Mouse (Mus musculus): ENCODE results near the gene Gal3st1. TPM values are rescaled to one million over a fixed set of nuclear protein-coding genes. Genes with fewer than 3 reads are reported as not detected.
"Not testable (repeated sequence)": the region's sequence is repeated elsewhere in the genome, so short reads cannot be mapped to it uniquely, and the experiment has no call there.

Gal3st1 gene
- total RNA-seq, 1 experiment from 2014 or later, result 2.2 TPM

DNA sequence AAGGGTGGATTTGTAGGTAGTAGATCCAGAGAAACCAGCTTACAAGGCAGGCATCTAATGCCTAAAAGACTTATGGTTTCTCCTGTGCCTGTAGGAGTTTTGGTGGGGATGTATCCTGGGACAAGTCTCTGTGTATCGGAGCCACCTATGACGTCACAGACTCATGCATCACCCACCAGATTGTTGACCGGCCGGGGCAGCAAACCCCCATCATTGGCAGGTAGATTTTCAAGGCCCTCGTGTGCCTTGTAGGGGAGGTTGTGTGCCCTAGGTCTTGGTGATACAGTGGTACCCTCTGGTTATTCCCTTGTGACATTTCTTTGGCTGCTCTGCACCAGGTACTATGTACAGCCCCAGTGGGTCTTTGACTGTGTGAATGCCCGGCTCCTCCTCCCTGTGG, 6.8 kb upstream of the Gal3st1 start, which contains the start of gene 4930556J24Rik:
Gene 4930556J24Rik (minus strand): TSS at position 101 of the 400 bp plus-strand sequence.
- ATAC-seq (replicated peaks in 1 of 2; ENCODE audit: insufficient read depth in 1 of 2, low FRiP score in 2 of 2, low TSS enrichment in 1 of 2, low read depth in 1 of 2, poor library complexity in 2 of 2, severe bottlenecking in 2 of 2), result no peak

- no peak for ATAC-seq (replicated peaks in 1 of 2; ENCODE audit: insufficient read depth in 1 of 2, low FRiP score in 2 of 2, low TSS enrichment in 1 of 2, low read depth in 1 of 2, poor library complexity in 2 of 2, severe bottlenecking in 2 of 2)
Observed at GRCm38 (mm10) chr11:3978421-3978820, 5.0 kb upstream of the Gal3st1 start.

GRCm38 (mm10) chr11:3981536-3981935, 1.9 kb upstream of the Gal3st1 start:
- no peak for ATAC-seq (replicated peaks in 1 of 2; ENCODE audit: insufficient read depth in 1 of 2, low FRiP score in 2 of 2, low TSS enrichment in 1 of 2, low read depth in 1 of 2, poor library complexity in 2 of 2, severe bottlenecking in 2 of 2)

GRCm38 (mm10) chr11:3982275-3983209, 894 bp upstream of the Gal3st1 start:
- ATAC-seq (replicated peaks in 1 of 2; ENCODE audit: insufficient read depth in 1 of 2, low FRiP score in 2 of 2, low TSS enrichment in 1 of 2, low read depth in 1 of 2, poor library complexity in 2 of 2, severe bottlenecking in 2 of 2), result no peak

DNA sequence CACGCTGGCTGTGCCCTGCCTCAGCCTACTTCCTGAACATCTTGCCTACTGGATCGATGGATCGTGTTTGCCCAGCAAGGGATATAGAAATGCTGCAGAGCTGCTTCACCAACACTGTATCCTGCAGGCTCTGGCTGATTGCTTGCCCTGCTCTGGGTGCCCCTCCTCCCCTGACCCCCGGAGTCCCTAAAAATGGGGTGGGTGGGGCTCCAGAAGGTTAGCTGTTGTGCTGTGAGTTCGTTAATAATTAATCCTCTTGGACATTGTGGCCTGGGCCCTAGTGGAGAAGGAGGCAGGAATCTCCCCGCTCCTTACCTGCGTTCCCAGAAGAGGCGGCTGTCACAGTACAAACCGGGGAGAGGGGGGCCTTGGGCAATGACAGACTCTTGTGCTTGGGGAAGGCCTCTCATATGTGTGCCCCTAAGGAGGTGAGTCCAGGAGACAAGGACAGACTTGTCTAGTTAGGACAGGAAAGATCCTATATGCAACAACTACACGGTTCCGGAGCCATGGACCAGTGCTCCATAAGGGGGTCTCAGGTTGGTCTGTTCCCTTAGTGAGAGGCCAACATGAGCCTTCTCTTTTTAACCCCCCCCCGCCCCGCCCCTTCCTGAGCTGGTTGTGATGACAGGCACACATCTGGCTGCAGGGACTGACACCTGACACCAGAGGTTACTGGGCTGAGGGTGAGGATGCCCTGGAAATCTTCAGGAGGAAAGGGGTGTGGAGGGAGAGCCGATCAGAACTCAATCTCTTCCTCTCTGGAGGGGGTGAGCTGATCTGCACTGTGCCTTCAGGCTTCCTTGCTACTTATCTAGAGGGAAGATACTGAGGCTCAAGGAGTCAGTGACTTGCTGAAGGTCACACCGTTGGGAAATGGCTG, 668 bp downstream of the Gal3st1 start:
- ATAC-seq (replicated peaks in 1 of 2; ENCODE audit: insufficient read depth in 1 of 2, low FRiP score in 2 of 2, low TSS enrichment in 1 of 2, low read depth in 1 of 2, poor library complexity in 2 of 2, severe bottlenecking in 2 of 2), result no peak

- no peak for ATAC-seq (replicated peaks in 1 of 2; ENCODE audit: insufficient read depth in 1 of 2, low FRiP score in 2 of 2, low TSS enrichment in 1 of 2, low read depth in 1 of 2, poor library complexity in 2 of 2, severe bottlenecking in 2 of 2)
Observed at GRCm38 (mm10) chr11:3989748-3990147, 6.3 kb downstream of the Gal3st1 start.

DNA sequence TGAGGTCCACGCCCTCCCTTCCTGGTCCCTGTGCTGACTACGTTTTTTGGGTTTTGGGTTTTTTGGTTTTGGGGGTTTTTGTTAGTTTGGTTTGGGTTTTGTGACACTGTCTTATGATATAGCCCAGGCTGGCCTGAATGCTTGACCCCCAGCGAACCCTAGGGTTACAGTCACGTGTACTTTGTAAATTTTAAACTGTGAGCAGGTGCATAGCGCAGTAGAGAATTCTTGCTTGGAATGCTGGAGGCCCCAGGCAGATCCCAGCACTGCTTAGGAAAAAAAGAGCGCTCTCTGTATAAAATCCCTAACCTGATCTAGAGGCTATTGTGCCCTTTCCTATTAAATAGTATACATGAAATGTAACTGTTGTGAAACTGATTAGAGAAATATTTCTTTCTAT, 9.7 kb downstream of the Gal3st1 start:
- no peak for ATAC-seq (replicated peaks in 1 of 2; ENCODE audit: insufficient read depth in 1 of 2, low FRiP score in 2 of 2, low TSS enrichment in 1 of 2, low read depth in 1 of 2, poor library complexity in 2 of 2, severe bottlenecking in 2 of 2)

DNA sequence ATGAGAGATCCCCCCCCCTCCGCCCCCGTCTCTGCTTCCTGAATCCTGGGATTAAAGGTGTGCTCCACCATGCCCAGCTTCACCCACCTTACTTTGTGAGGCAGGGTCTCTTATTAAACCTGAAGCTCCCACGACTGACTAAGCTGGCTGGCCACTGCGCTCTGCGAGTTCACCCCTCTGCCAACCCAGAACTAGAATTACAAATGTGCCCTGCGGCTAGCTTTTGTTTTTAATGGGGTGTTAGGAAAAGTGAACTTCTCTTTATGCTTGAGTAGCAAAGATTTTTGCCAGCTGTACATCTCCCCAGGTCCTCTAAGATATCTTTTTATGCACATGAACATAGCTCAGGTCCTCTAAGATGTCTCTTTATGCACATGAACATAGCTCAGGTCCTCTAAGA, 10.5 kb downstream of the Gal3st1 start:
- no peak for ATAC-seq (replicated peaks in 1 of 2; ENCODE audit: insufficient read depth in 1 of 2, low FRiP score in 2 of 2, low TSS enrichment in 1 of 2, low read depth in 1 of 2, poor library complexity in 2 of 2, severe bottlenecking in 2 of 2)

GRCm38 (mm10) chr11:3995511-3995910, 12.1 kb downstream of the Gal3st1 start:
- no peak for ATAC-seq (replicated peaks in 1 of 2; ENCODE audit: insufficient read depth in 1 of 2, low FRiP score in 2 of 2, low TSS enrichment in 1 of 2, low read depth in 1 of 2, poor library complexity in 2 of 2, severe bottlenecking in 2 of 2)

- no peak for ATAC-seq (replicated peaks in 1 of 2; ENCODE audit: insufficient read depth in 1 of 2, low FRiP score in 2 of 2, low TSS enrichment in 1 of 2, low read depth in 1 of 2, poor library complexity in 2 of 2, severe bottlenecking in 2 of 2)
Observed at GRCm38 (mm10) chr11:3996840-3997239, 13.4 kb downstream of the Gal3st1 start.

- ATAC-seq (replicated peaks in 1 of 2; ENCODE audit: insufficient read depth in 1 of 2, low FRiP score in 2 of 2, low TSS enrichment in 1 of 2, low read depth in 1 of 2, poor library complexity in 2 of 2, severe bottlenecking in 2 of 2), result peak; percentile 79 to 81
Observed at GRCm38 (mm10) chr11:3997978-3998720, 14.7 kb downstream of the Gal3st1 start.

DNA sequence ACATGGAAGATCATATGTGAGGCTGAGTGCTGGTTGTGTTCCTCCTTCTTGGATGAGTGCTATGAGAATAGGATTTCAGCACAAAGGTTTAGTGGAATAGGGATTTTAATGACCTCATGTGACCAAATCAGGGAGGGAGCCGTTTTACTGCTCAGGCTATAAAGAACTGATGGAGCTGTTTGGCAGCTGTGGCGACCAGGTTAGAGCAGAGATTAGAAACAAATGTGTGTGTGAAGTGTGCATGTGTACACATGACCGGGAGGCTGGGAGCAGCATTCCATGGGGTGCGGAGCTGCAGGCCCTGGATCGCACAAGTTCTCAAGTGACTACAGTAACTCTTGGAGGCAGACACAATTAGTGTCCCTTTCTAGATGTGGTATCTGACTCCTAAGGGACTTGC, 16.1 kb downstream of the Gal3st1 start:
- no peak for ATAC-seq (replicated peaks in 1 of 2; ENCODE audit: insufficient read depth in 1 of 2, low FRiP score in 2 of 2, low TSS enrichment in 1 of 2, low read depth in 1 of 2, poor library complexity in 2 of 2, severe bottlenecking in 2 of 2)

- peak; percentile 60 to 72 for ATAC-seq (replicated peaks in 1 of 2; ENCODE audit: insufficient read depth in 1 of 2, low FRiP score in 2 of 2, low TSS enrichment in 1 of 2, low read depth in 1 of 2, poor library complexity in 2 of 2, severe bottlenecking in 2 of 2)
Observed at GRCm38 (mm10) chr11:4001603-4002002, 18.2 kb downstream of the Gal3st1 start.

DNA sequence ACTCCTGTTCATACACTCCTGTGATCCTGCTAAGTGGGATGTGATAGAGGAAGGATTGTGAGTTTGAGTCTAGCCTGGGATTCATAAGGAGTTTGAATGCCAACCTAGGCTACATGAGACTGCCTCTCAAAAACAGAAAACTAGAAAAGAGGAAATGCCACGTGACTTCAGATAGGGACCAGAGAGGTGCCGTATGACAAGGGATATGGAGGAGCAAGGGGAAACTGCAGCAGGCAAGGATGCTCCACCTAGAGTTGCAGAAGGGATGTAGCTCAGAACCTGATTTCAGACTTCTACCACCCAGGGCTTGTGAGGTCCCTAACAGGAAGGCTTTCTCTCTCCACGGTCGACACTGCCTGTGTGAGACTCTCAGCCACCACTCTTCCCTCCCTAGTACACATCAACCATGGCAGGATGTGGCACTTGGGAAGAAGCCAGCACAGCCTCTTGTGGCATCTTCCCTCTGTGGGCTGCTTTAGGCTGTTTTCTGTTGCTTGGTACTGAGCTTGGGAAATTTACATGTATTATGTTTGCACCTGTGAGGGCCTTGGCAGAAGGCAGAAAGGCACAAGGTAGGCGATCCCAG, 21.9 kb downstream of the Gal3st1 start:
- peak; percentile 38 to 44; a peak in 3 of 4 replicates for ATAC-seq (replicated peaks in 1 of 2; ENCODE audit: insufficient read depth in 1 of 2, low FRiP score in 2 of 2, low TSS enrichment in 1 of 2, low read depth in 1 of 2, poor library complexity in 2 of 2, severe bottlenecking in 2 of 2)

DNA sequence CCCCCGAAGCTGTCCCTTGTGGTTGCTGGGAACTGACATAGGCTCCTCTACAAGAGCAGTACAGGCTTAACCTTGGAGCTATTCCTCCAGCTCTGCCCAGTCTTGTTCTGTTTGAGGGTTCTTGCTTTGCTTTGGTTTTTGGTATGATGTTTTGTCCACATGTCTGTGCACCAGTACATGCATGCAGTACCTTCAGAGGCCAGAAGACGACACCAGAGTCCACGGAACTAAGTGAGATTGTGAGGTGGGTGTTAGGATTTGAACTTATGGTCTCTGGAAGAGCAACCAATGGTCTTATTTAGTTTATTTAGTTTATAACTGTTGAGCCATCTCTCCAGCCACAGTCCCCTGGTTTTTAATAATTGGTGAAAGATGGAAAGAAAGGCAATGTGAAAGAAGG, 23.0 kb downstream of the Gal3st1 start:
- ATAC-seq (replicated peaks in 1 of 2; ENCODE audit: insufficient read depth in 1 of 2, low FRiP score in 2 of 2, low TSS enrichment in 1 of 2, low read depth in 1 of 2, poor library complexity in 2 of 2, severe bottlenecking in 2 of 2), result no peak

DNA sequence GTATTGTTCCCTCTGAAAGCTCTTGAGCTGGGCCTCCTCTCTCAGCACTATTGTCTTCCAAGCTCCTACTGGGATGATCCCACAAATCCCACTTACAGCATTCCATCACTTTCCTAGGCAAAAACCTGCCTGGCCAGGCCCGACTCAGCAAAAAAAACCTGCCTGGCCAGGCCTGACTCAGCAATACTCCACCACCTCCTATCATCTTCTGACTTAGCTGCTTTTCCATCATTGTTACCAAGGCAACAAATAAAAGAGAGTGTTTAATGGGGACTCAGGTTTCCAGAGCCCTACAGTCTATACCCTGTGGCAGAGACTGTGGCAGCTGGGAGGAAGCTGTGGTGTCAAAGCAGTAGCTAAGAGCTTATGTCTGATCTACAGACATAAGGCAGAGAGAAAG, 29.2 kb downstream of the Gal3st1 start:
- ATAC-seq (replicated peaks in 1 of 2; ENCODE audit: insufficient read depth in 1 of 2, low FRiP score in 2 of 2, low TSS enrichment in 1 of 2, low read depth in 1 of 2, poor library complexity in 2 of 2, severe bottlenecking in 2 of 2), result no peak

- not testable (repeated sequence) for ATAC-seq (replicated peaks in 1 of 2; ENCODE audit: insufficient read depth in 1 of 2, low FRiP score in 2 of 2, low TSS enrichment in 1 of 2, low read depth in 1 of 2, poor library complexity in 2 of 2, severe bottlenecking in 2 of 2)
Observed at GRCm38 (mm10) chr11:4015796-4016195, 32.4 kb downstream of the Gal3st1 start.

Measured in hematopoietic stem cell, adult 5-6 weeks (primary cell).